Mouse (Mus musculus) stomach, postnatal 0 days (tissue): ENCODE results near the gene Zbtb5.

ENCODE experiments used
- CTCF ChIP-seq: IDR thresholded peaks from 2 replicates; pipeline ENCODE4 v1.5.1; 2016; ENCODE audit warnings: antibody characterized with exemption, low read depth, mild to moderate bottlenecking, moderate library complexity
- EP300 ChIP-seq: optimal IDR thresholded peaks from 2 replicates; pipeline ENCODE3; 2016; ENCODE audit warnings: antibody characterized with exemption

GRCm38 (mm10) chr4:45047286-45047887 is 35.2 kb upstream of the Zbtb5 start:
- no peak for TF ChIP-seq EP300
- no peak for TF ChIP-seq CTCF
